Mouse (Mus musculus) lung, embryonic 14.5 days (tissue): Measurements from ENCODE around the gene Prr11. TPM values are rescaled to one million over a fixed set of nuclear protein-coding genes. Genes with fewer than 3 reads are reported as not detected.
A peak's percentile ranks its signal among the peaks of the same experiment; 100 is the strongest.

Experiments used
- ATAC-seq: fragments of 200-750 bp; cut with Nextera tagmentation; 2 replicates; pipeline ENCODE4 v1.8.0; 2017; ENCODE audit warnings: mild to moderate bottlenecking, moderate TSS enrichment, moderate library complexity; ENCODE audit not compliant: insufficient read depth
- DNase-seq: peaks from one replicate; pipeline ENCODE4 v3.0.0-alpha.2; 2015
- H3K27ac ChIP-seq: fragments of 300-500 bp; sonication (generic); 2 replicates; pipeline ENCODE4 v1.5.1; 2014; ENCODE audit warnings: low read depth, mild to moderate bottlenecking, moderate library complexity
- H3K27me3 ChIP-seq: fragments of 300-500 bp; sonication (generic); 2 replicates; pipeline ENCODE4 v1.6.1; 2014; ENCODE audit warnings: low read length, control low read depth; ENCODE audit not compliant: insufficient read depth
- H3K36me3 ChIP-seq: fragments of 300-500 bp; sonication (generic); 2 replicates; pipeline ENCODE4 v1.6.1; 2014; ENCODE audit warnings: control low read depth; ENCODE audit not compliant: insufficient read depth
- H3K4me1 ChIP-seq: fragments of 300-500 bp; sonication (generic); 2 replicates; pipeline ENCODE4 v1.6.1; 2014; ENCODE audit warnings: antibody characterized with exemption, control low read depth; ENCODE audit not compliant: insufficient read depth
- H3K4me2 ChIP-seq: fragments of 300-500 bp; sonication (generic); 2 replicates; pipeline ENCODE4 v1.6.1; 2014; ENCODE audit warnings: mild to moderate bottlenecking
- H3K4me3 ChIP-seq: fragments of 300-500 bp; sonication (generic); 2 replicates; pipeline ENCODE4 v1.5.1; 2014; ENCODE audit warnings: low read depth, low read length
- H3K9ac ChIP-seq: fragments of 300-500 bp; sonication (generic); 2 replicates; pipeline ENCODE4 v1.6.1; 2014
- H3K9me3 ChIP-seq: fragments of 300-500 bp; sonication (generic); 2 replicates; pipeline ENCODE4 v1.6.1; 2016; ENCODE audit warnings: low read depth, low read length, control low read depth
- CTCF ChIP-seq: IDR thresholded peaks from 2 replicates; pipeline ENCODE4 v1.5.1; 2016; ENCODE audit warnings: antibody characterized with exemption, low read depth
- WGBS: fragments of 180-500 bp; shearing (Covaris S2); extraction: QIAGEN DNeasy Blood & Tissue Kit; methylation state at CpG from one replicate; pipeline ENCODE4 v1.1.7; 2014; 5-methylcytosine and 5-hydroxymethylcytosine counted together
- polyA plus RNA-seq: library from polyadenylated mRNA; unstranded; fragments of >200 nt; fragmentation: Nextera tagmentation; extraction: Ambion mirVana; gene quantifications from 2 replicates; pipeline ENCODE4 v1.2.1, GENCODE M21; 2014

The Prr11 gene
- polyA plus RNA-seq, 1 experiment from 2014 or later: 23.0 TPM

- H3K4me3 ChIP-seq: peak overlapping the region; percentile 96
- H3K9me3 ChIP-seq: no peaks in the 10 kb centered on the region
- peak overlapping the region; percentile 80 for H3K4me2 ChIP-seq
- H3K27me3 ChIP-seq: no peaks in the 10 kb centered on the region
- under 1% methylated on average over 9 of the region's 9 CpGs for WGBS
- TF ChIP-seq CTCF: no peak
- peaks cover 41% of the 10 kb centered on the region for H3K36me3 ChIP-seq
- H3K27ac ChIP-seq: peak overlapping the region; percentile 98
- ATAC-seq (no peak), DNase-seq (no peak)
- peaks cover 8% of the 10 kb centered on the region; the same call in 1 of the 2 replicates for H3K4me1 ChIP-seq
- H3K9ac ChIP-seq: peak overlapping the region; percentile 99
Measured at GRCm38 (mm10) chr11:87110172-87110909, 1.8 kb upstream of the Prr11 start.

- H3K4me2 ChIP-seq: peak overlapping the region; percentile 80
- TF ChIP-seq CTCF: no peak
- ATAC-seq (no peak), DNase-seq (peak; percentile 68)
- peak overlapping the region; percentile 98 for H3K27ac ChIP-seq
- H3K36me3 ChIP-seq: peaks cover 41% of the 10 kb centered on the region
- peaks cover 8% of the 10 kb centered on the region; the same call in 1 of the 2 replicates for H3K4me1 ChIP-seq
- H3K9ac ChIP-seq: peak overlapping the region; percentile 99
- no peaks in the 10 kb centered on the region for H3K9me3 ChIP-seq
- WGBS: under 1% methylated on average over 42 of the region's 42 CpGs
- peak overlapping the region; percentile 96 for H3K4me3 ChIP-seq
- no peaks in the 10 kb centered on the region for H3K27me3 ChIP-seq
Measured at GRCm38 (mm10) chr11:87109519-87110171, 1.1 kb upstream of the Prr11 start.

DNA sequence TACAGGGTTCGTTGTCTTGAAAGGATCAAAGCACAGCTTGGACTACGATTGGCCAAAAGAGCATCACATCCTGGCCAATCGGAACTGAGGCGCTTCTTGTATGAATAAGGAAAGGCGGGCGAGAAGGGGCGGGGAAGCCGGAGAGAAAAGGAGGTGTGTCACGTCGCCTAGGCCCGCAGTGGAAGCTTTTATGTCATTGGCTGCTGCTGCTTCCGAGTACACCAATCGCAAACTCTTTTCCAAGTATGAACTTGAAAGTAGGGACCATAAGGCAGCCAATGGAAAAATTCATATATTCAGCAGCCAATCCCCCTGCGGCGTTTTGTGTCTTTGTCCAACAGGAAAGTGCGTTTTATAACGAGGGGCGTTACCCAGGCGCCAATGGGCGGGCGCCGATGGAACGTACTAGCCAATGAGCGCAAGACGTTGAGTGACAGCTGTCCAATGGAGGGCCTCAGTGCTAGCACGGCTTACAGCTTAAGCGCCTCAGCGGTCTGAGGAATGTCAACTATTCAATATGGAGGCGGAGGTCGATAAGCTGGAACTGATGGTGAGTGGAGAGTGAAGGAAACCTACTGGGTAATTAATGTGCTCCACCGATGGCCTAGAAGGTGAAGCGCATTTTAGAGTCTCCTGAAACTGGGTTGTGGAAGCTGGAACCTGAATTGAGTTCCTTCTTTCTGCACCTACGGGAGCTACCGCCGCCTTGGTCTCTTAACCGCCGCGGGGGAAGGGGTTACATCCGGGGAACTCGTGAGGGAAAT, 429 bp upstream of the Prr11 start, which contains the start of gene Ska2:
Ska2 (plus strand) TSS at position 480 of the 764 bp plus-strand sequence.
- no peaks in the 10 kb centered on the region for H3K9me3 ChIP-seq
- ATAC-seq (peak; percentile 99), DNase-seq (peak; percentile 100)
- H3K27ac ChIP-seq: peak within 1 kb of the TSS; percentile 98
- H3K27me3 ChIP-seq: no peaks in the 10 kb centered on the region
- under 1% methylated on average over 40 of the region's 40 CpGs for WGBS
- no peak for TF ChIP-seq CTCF
- H3K4me2 ChIP-seq: peak within 1 kb of the TSS; percentile 80
- peak within 1 kb of the TSS; percentile 99 for H3K9ac ChIP-seq
- peaks cover 8% of the 10 kb centered on the region; the same call in 1 of the 2 replicates for H3K4me1 ChIP-seq
- H3K36me3 ChIP-seq: peaks cover 41% of the 10 kb centered on the region
- H3K4me3 ChIP-seq: peak within 1 kb of the TSS; percentile 96

- peak overlapping the region; percentile 68; the same call in 1 of the 2 replicates for H3K27ac ChIP-seq
- peaks cover 13% of the 10 kb centered on the region for H3K4me1 ChIP-seq
- WGBS: 60% methylated on average over 2 of the region's 2 CpGs
- H3K9ac ChIP-seq: peak overlapping the region; percentile 91
- no peak for TF ChIP-seq CTCF
- H3K4me3 ChIP-seq: peak overlapping the region; percentile 97
- DNase-seq (no peak), ATAC-seq (no peak)
- H3K4me2 ChIP-seq: peak overlapping the region; percentile 96
- H3K36me3 ChIP-seq: peaks cover 56% of the 10 kb centered on the region
- no peaks in the 10 kb centered on the region for H3K9me3 ChIP-seq
- H3K27me3 ChIP-seq: no peaks in the 10 kb centered on the region
Measured at GRCm38 (mm10) chr11:87087142-87087541, 21.4 kb downstream of the Prr11 start.

DNA sequence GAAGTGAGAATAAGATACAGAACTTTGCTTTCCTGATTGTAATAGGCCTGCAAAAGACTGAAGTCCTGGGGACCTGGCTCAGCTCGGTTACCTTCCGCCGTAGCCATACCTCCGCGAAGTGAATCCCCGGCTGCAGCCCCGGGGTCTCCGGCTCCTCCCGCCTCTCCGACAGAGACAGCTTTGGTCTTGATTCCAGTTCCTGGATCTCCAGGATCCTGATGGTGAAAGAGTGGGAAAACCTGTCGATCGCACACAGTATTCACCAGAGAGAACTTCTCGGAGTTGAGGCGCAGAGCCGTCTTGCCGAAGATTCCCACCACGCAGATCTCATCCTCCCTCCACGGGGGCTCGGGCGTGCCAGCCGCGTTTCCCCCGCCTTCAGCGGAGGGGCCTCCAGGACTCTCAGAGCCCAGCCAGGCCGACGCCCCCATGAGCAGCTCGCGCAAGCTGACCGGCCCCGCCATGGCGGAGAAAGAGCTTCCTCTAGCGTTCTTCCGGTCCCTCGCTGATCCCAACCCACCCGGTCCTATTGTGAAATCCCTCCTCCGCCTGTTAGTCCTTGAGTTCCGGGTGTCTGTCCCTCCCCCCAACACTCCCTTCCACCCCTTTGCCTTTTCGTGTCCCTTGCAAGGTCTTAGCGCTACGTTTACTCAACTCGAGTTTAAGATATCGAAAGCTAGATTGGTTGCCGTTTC, 22.1 kb downstream of the Prr11 start, which contains the start of gene Smg8:
Smg8 (minus strand) TSS at position 485 of the 695 bp plus-strand sequence.
- H3K4me2 ChIP-seq: peak within 1 kb of the TSS; percentile 96
- peak within 1 kb of the TSS; percentile 68; the same call in 1 of the 2 replicates for H3K27ac ChIP-seq
- TF ChIP-seq CTCF: no peak
- peaks cover 56% of the 10 kb centered on the region for H3K36me3 ChIP-seq
- H3K4me1 ChIP-seq: peaks cover 13% of the 10 kb centered on the region
- 1% methylated on average over 43 of the region's 43 CpGs for WGBS
- H3K9ac ChIP-seq: peak within 1 kb of the TSS; percentile 91
- peak; percentile 96 for ATAC-seq
- H3K4me3 ChIP-seq: peak within 1 kb of the TSS; percentile 97
- peak; percentile 93 for DNase-seq
- no peaks in the 10 kb centered on the region for H3K9me3 ChIP-seq
- no peaks in the 10 kb centered on the region for H3K27me3 ChIP-seq

DNA sequence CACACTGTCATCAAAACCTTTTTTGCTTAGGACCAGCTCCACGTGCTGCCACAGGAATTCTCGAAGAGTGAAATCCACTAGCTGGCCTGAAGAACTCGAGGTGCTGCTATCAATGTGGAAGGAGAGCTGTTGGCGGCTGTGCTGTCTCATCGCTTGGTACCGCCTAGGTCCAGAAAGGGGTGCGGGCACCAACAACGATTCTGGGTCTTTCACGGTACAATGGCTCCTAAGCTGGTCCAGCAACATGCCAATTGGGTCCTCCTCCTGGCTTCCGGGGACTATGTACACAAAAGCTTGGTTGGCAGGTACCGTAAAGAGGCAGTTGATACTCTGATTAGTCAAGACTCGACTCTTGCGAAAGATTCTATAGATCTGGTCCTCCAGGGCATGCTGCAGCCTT, 23.0 kb downstream of the Prr11 start:
- Histone ChIP-seq H3K4me3 (peak overlapping the region; percentile 97), H3K36me3 (peaks cover 58% of the 10 kb centered on the region), H3K27ac (no peak overlapping the region), H3K27me3 (no peaks in the 10 kb centered on the region), H3K4me2 (peak overlapping the region; percentile 96), H3K4me1 (peaks cover 13% of the 10 kb centered on the region), H3K9ac (peak overlapping the region; percentile 91; the same call in 1 of the 2 replicates), H3K9me3 (no peaks in the 10 kb centered on the region)
- TF ChIP-seq CTCF: no peak
- WGBS: 86% methylated on average over 13 of the region's 13 CpGs
- ATAC-seq (no peak), DNase-seq (no peak)
